Mouse (Mus musculus) spleen, embryonic (tissue): Measurements from ENCODE around the gene Rasgef1a.

Experiments used
- CTCF ChIA-PET: fragments of 350-600 bp; sonication (Branson Sonifier 250); formaldehyde crosslinking; loops from one replicate; lab custom pipeline; 2022; lab: Charles Lee

Rasgef1a gene

DNA sequence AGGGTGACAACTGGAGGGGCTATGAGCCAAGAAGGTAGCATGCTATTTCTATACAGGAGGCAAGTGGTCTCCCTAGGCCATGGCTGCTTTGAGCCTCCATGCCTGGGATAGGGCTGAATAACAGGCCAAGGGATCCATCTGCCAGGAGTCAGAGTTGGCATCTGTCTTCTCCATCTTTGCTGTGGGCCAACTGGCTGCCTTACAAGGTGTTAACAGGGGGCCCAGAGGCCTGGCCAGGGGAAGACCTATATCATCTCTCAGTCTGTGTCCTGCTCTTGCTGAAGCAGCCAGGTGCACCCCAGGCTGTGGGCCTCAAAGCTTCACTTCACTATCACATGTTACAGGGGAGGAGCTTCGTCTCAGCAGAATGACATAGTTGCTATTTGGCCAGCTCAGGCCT lies 60.9 kb downstream of the Rasgef1a start:
- CTCF ChIA-PET, result no interaction called here

DNA sequence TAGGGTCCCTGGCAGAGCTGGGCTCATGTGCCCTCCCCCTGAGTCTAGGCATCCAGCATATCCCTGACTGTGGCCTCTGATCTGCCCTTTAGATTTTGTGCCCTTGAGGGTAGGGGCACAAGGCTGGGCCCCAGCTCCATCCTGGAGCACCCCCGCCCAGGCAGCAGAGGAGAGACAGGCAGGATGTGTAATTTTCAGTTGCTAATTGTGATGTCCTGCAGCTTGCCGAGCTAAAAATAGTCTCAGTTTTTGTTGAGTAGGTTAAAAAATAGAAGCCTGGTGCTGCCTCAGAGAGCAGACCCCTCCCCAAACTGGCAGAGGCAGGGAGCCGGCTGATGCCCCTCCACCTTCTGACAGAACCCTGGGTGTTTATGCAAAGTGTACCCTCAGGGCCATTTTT lies 62.9 kb downstream of the Rasgef1a start:
- CTCF ChIA-PET, result interaction anchor here (0.6 kb wide), 2 partner anchors 89 to 276 kb away, joined by 3 to 4 read pairs; no protein-coding TSS in a partner anchor

DNA sequence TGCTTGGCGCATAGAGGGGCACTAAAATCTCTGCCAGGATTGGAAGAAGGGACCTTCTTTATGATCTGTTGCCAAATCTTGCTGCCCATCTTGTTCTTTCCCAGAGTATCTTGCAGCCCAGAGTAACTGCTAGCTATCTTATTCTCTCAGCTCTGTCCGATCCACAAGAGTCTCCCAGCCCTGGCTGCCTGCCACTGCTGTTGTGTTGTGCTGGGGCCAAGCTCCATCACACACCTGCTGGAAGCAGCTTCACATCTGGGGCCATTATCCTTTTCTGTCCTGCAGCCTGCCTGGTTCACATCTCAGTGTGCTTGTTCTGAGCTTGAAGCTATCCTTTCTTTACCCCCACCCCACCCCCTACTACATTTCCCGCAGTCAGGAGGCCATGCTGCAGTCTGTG lies 65.0 kb downstream of the Rasgef1a start:
- CTCF ChIA-PET, result no interaction called here

DNA sequence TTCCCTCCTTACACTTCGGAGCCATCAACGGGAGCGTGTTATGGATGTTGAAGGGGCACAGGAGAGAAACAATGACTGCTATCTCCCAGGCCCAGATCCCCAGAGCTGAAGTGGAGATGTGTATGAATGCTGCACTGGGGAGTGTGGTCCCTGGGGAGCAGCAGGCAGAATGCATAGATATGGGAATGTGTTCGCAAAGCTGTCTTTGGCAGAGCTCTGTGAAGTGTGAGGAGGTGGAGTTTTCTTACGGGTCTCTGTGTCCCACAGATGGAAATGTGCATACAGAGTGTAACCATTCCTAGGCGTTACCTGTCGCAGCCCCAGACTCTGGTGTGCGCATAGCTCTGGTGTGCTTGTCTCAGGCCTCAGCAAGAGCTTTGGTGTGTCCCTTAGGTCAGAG lies 65.5 kb downstream of the Rasgef1a start:
- CTCF ChIA-PET, result no interaction called here

- CTCF ChIA-PET, result no interaction called here
Observed at GRCm38 (mm10) chr6:118077421-118077820, 66.2 kb downstream of the Rasgef1a start.

GRCm38 (mm10) chr6:118078751-118079150 lies 67.5 kb downstream of the Rasgef1a start:
- CTCF ChIA-PET, result no interaction called here

GRCm38 (mm10) chr6:118079292-118079691 lies 68.1 kb downstream of the Rasgef1a start:
- CTCF ChIA-PET, result no interaction called here

DNA sequence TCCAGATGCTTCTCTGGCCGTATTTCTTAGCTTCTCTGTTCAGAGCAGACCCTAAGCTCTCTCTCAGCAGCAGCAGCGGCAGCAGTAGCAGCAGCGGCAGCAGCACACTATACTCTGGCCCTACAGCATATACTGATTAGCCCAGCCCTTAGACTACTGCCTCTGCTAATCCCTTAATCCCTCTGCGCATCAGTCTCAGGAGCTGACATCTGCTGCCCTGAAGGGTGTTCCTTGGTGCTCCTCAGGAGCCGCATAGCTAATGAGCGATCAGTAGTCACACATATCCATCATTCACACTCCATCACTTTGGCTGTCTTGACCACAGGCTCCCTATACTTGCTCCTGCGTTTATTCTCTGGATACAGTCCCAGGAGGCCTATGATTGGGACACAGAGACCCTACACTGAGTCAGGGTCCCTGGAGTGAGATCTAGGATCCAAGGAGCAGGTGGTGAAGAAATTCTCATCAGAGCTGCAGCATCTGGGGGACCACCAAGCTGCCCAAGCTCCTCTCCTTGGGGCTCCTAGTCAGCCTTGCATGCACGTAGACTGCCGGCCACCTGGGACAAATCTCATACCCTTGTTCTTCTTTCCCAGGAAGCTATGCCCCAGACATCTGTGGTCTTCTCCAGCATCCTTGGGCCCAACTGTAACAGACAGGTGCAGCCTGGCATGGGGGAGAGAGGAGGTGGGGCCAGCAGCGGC lies 68.7 kb downstream of the Rasgef1a start:
- CTCF ChIA-PET, result no interaction called here

DNA sequence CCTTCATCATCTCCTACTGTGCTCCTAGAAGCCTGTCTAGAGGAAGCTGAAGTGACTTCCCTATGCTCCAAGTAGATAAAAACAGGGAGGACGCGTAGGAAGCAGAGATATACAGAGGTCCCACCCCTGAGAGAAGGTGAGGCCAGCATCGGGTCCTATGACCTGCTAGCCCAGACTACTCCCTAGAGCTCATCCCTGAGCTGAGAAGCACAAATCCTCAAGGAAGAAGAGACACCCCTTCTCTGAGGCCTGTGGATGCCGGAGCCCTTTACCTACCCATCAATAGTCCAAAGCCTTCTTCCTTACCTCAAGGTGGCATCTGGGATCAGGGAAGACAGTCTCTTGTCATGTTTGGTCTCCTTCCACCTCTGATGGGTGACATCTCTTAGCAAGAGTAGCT lies 69.5 kb downstream of the Rasgef1a start:
- CTCF ChIA-PET, result no interaction called here

GRCm38 (mm10) chr6:118082384-118082783 lies 71.1 kb downstream of the Rasgef1a start:
- CTCF ChIA-PET, result no interaction called here

GRCm38 (mm10) chr6:118083608-118084007 lies 72.4 kb downstream of the Rasgef1a start:
- CTCF ChIA-PET, result no interaction called here

- CTCF ChIA-PET, result interaction anchor here (0.6 kb wide), 1 partner anchor 98 kb away, joined by 3 read pairs; no protein-coding TSS in a partner anchor
Observed at GRCm38 (mm10) chr6:118084596-118084995, 73.4 kb downstream of the Rasgef1a start.

GRCm38 (mm10) chr6:118087955-118088354 lies 76.7 kb downstream of the Rasgef1a start:
- CTCF ChIA-PET, result no interaction called here

GRCm38 (mm10) chr6:118088750-118089440 lies 77.7 kb downstream of the Rasgef1a start:
- CTCF ChIA-PET, result no interaction called here

DNA sequence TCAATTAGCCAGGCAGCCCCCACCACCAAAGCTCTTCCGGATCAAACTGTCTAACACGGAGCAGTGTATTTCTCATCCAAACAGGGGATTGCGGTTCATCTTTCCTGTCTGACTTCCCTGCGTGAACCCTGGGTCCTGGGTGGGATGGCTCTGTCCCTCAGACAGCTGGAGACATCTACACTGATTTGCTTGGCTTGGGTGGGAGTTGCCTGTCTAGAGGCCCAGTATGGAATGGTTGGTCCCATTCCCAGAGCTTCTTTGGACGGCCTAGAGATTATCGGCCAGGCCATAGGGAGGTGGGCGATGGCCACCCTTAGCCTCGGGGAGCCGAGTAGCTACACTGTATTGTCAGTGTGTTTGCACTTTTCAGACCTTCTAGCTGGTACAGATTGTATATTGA lies 79.6 kb downstream of the Rasgef1a start:
- CTCF ChIA-PET, result no interaction called here

- CTCF ChIA-PET, result interaction anchor here (0.7 kb wide), 1 partner anchor 29 kb away, joined by 4 read pairs; no protein-coding TSS in a partner anchor
Observed at GRCm38 (mm10) chr6:118097765-118098365, 86.6 kb downstream of the Rasgef1a start.

DNA sequence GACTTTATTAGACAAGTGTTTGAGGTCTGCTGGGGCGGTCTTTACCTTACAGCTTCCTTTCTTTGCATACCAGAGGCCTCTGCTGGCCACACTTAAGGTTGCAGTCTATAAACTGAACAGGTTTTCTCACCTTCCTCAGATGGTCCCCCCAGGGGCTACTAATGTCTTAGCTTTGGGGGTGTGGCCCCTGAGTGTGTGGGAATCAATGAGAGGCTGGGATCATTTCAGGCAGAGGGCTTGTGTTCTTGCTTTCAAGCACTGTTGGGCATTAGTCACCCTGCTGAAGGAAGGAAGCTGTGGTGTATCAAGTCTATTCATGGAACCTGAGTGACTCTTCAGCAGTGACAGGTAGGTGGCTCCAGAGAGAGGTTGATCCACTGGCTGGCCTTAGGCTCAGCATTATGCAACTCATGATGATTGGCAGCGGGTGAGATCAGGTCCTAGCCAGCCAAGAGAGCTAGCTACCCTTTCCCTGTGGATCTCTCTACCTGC lies 88.1 kb downstream of the Rasgef1a start:
- CTCF ChIA-PET, result no interaction called here

- CTCF ChIA-PET, result no interaction called here
Observed at GRCm38 (mm10) chr6:118111810-118112209, 100.6 kb downstream of the Rasgef1a start.

DNA sequence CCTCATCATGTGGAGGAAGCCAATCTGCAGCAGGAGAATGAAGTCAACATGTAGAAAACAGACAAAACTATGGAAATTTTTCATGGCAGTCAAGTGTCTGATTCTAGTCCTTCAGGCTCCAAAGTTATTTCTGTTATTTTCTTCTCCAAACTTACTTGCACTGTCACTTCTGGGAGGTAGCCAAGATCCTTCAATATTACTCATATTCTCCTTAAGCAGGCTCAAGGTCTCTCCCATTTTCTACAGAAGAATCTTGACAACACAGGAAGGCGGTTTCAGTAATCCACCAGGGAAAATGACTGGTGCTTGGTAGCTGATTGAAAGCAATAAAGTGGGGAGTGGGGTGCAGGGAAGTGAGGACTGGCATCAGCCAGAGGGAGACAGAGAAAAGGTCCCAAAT lies 111.5 kb downstream of the Rasgef1a start:
- CTCF ChIA-PET, result no interaction called here

DNA sequence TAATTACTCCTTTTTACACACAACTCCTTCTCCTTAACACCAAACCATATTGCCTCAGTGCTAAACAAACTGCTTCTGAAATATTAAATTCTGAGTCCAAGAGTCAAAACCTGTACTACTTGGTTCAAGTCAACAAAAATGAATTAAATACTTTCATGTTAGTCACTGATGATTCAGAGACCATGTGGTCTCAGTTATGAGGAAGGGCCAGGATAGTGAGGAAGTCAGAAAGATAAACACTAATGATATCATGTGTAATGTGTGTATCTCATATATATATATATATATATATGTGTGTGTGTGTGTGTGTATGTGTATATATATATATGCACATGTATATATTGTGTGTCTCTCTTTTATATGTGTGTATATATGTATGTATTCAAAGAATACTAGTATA lies 115.3 kb downstream of the Rasgef1a start:
- CTCF ChIA-PET, result no interaction called here

GRCm38 (mm10) chr6:118127198-118127597 lies 116.0 kb downstream of the Rasgef1a start:
- CTCF ChIA-PET, result no interaction called here

DNA sequence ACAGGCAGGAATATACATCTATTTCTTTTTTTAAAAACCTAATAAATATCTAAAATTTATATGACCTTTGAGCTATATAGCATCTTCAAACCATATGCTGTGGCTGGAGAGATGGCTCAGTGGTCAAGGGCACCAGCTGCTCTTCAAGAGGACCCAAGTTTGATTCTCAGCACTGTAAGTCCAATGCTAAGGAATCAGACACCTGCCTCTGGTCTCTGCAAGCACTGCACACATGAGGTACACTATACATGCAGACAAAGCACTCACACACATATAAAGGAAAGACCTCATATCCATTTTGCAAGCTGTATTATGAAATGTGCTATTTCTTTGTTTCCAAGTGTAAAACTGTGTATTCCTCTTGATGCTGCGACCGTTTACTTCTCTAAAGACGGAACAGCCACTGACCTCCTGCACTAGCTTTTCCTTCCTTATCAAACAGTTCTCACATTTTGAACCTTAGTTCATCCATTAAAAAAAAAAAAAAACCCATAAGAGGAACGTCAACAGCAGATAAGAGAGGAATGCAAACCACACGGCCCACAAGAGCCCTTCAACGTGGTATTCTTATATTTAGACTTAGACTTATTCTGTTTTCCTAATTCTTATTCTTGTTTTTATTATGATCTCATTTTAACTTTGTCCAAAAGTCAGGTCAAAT lies 116.7 kb downstream of the Rasgef1a start:
- CTCF ChIA-PET, result interaction anchor here (0.7 kb wide), 1 partner anchor 8 kb away, joined by 4 read pairs; no protein-coding TSS in a partner anchor
